Mouse (Mus musculus) Patski (cell line): ENCODE results near the gene Ubr2. TPM values are rescaled to one million over a fixed set of nuclear protein-coding genes. Genes with fewer than 3 reads are reported as not detected.

Experiments used
- ATAC-seq: fragments of 100-300 bp; one replicate; pipeline ENCODE4 v1.8.0; 2021
- CTCF ChIA-PET: fragments of 350-600 bp; sonication (Branson Sonifier 250); formaldehyde crosslinking; loops from one replicate; lab custom pipeline; 2022; ENCODE audit warnings: inconsistent platforms; lab: Charles Lee
- POLR2A ChIA-PET: fragments of 350-600 bp; sonication (Branson Sonifier 250); formaldehyde crosslinking; loops from one replicate; lab custom pipeline; 2022; ENCODE audit warnings: antibody characterized with exemption, inconsistent platforms; lab: Charles Lee
- DNase-seq: peaks from one replicate; pipeline ENCODE4 v3.0.0-alpha.2; 2011; ENCODE audit warnings: low read depth, low spot score
- H3K27me3 ChIP-seq: fragments of 371-371 bp; one replicate; pipeline ENCODE4 v1.5.1; 2021
- CTCF ChIP-seq: fragments of 100-300 bp; IDR thresholded peaks from one replicate; pipeline ENCODE4 v1.5.1; 2021
- in situ Hi-C: fragments of 300-500 bp; cut with MboI; formaldehyde crosslinking; loops from 3 replicates; pipeline ENCODE4 v1.11.1; 2018; ENCODE audit warnings: low pct_unique_long_range_greater_than_20kb, mixed read lengths
- polyA plus RNA-seq: library from polyadenylated mRNA; unstranded; gene quantifications from one replicate; pipeline ENCODE4 v1.2.3, GENCODE M21; 2021

Ubr2 gene
- polyA plus RNA-seq, 1 experiment from 2014 or later: 60.9 TPM

GRCm38 (mm10) chr17:47005741-47006405, 4.5 kb downstream of the Ubr2 start:
- in situ Hi-C loops: no loop called here
- DNase-seq (no peak), ATAC-seq (no peak)
- ChIA-PET CTCF (no interaction called here), POLR2A (no interaction called here)
- TF ChIP-seq CTCF: no peak
- no peaks in the 10 kb centered on the region for H3K27me3 ChIP-seq

- ATAC-seq (no peak), DNase-seq (no peak)
- ChIA-PET POLR2A (no interaction called here), CTCF (no interaction called here)
- no peak for TF ChIP-seq CTCF
- no peaks in the 10 kb centered on the region for H3K27me3 ChIP-seq
- in situ Hi-C loops: no loop called here
These were observed 7.1 kb downstream of the Ubr2 start for GRCm38 (mm10) chr17:47003305-47003704.

GRCm38 (mm10) chr17:47002401-47002800, 8.0 kb downstream of the Ubr2 start:
- in situ Hi-C loops: no loop called here
- ChIA-PET POLR2A (no interaction called here), CTCF (no interaction called here)
- no peak for TF ChIP-seq CTCF
- DNase-seq (no peak), ATAC-seq (no peak)
- H3K27me3 ChIP-seq: no peaks in the 10 kb centered on the region

GRCm38 (mm10) chr17:46998840-46999239, 11.5 kb downstream of the Ubr2 start:
- TF ChIP-seq CTCF: no peak
- in situ Hi-C loops: no loop called here
- ATAC-seq (no peak), DNase-seq (no peak)
- CTCF ChIA-PET: no interaction called here
- POLR2A ChIA-PET: interaction anchor here (0.6 kb wide), 1 partner anchor 12 kb away, joined by 3 read pairs; no protein-coding TSS in a partner anchor
- no peaks in the 10 kb centered on the region for H3K27me3 ChIP-seq

GRCm38 (mm10) chr17:46996484-46996883, 13.9 kb downstream of the Ubr2 start:
- ATAC-seq: no peak
- in situ Hi-C loops: no loop called here

GRCm38 (mm10) chr17:46995621-46996020, 14.7 kb downstream of the Ubr2 start:
- TF ChIP-seq CTCF: no peak
- DNase-seq (no peak), ATAC-seq (no peak)
- ChIA-PET CTCF (no interaction called here), POLR2A (interaction anchor here (1.5 kb wide), 1 partner anchor 14 kb away, joined by 5 read pairs; no protein-coding TSS in a partner anchor)
- H3K27me3 ChIP-seq: no peaks in the 10 kb centered on the region
- in situ Hi-C loops: no loop called here

More at GRCm38 (mm10) chr17:46996484-46996883, 13.9 kb downstream of the Ubr2 start:
- TF ChIP-seq CTCF: no peak
- DNase-seq: no peak
- ChIA-PET CTCF (no interaction called here), POLR2A (interaction anchor here (0.7 kb wide), 1 partner anchor 13 kb away, joined by 4 read pairs; no protein-coding TSS in a partner anchor)
- H3K27me3 ChIP-seq: no peaks in the 10 kb centered on the region

- ATAC-seq (peak; percentile 88), DNase-seq (peak; percentile 56)
- in situ Hi-C loops: no loop called here
- CTCF ChIA-PET: no interaction called here
- H3K27me3 ChIP-seq: no peaks in the 10 kb centered on the region
- no peak for TF ChIP-seq CTCF
- POLR2A ChIA-PET: interaction anchor here (1.5 kb wide), 1 partner anchor 14 kb away, joined by 5 read pairs; no protein-coding TSS in a partner anchor
These were observed 15.5 kb downstream of the Ubr2 start for GRCm38 (mm10) chr17:46994641-46995398.

- ATAC-seq: no peak
- H3K27me3 ChIP-seq: no peaks in the 10 kb centered on the region
- no peak for DNase-seq
- in situ Hi-C loops: no loop called here
- ChIA-PET CTCF (no interaction called here), POLR2A (no interaction called here)
- TF ChIP-seq CTCF: no peak
These were observed 16.7 kb downstream of the Ubr2 start for GRCm38 (mm10) chr17:46993625-46994024.

GRCm38 (mm10) chr17:46987631-46988030, 22.7 kb downstream of the Ubr2 start:
- DNase-seq (no peak), ATAC-seq (no peak)
- in situ Hi-C loops: no loop called here
- ChIA-PET CTCF (no interaction called here), POLR2A (no interaction called here)
- H3K27me3 ChIP-seq: no peaks in the 10 kb centered on the region
- no peak for TF ChIP-seq CTCF

- in situ Hi-C loops: no loop called here
- POLR2A ChIA-PET: no interaction called here
- ATAC-seq (no peak), DNase-seq (no peak)
- TF ChIP-seq CTCF: no peak
- CTCF ChIA-PET: interaction anchor here (1.3 kb wide), 1 partner anchor 10 kb away, joined by 3 read pairs; no protein-coding TSS in a partner anchor
- H3K27me3 ChIP-seq: no peaks in the 10 kb centered on the region
These were observed 30.3 kb downstream of the Ubr2 start for GRCm38 (mm10) chr17:46980050-46980449.

GRCm38 (mm10) chr17:46975183-46975582, 35.2 kb downstream of the Ubr2 start:
- DNase-seq (no peak), ATAC-seq (no peak)
- TF ChIP-seq CTCF: peak; percentile 86
- CTCF ChIA-PET: interaction anchor here (0.7 to 2.5 kb wide), 7 partner anchors 9 to 59 kb away, joined by 3 to 7 read pairs (median 4); no protein-coding TSS in a partner anchor
- no peaks in the 10 kb centered on the region for H3K27me3 ChIP-seq
- POLR2A ChIA-PET: no interaction called here
- in situ Hi-C loops: loop anchor here (5.0 kb wide), 1 partner anchor 62 kb away; no protein-coding TSS in a partner anchor
